Mouse (Mus musculus) frontal cortex, postnatal 14 days (tissue): ENCODE data around the gene Tmem41b.
"Not testable (repeated sequence)": the region's sequence is repeated elsewhere in the genome, so short reads cannot be mapped to it uniquely, and the experiment has no call there.

Experiments
- DNase-seq, 2 experiments: peaks; one replicate each; pipeline ENCODE4 v3.0.0; 2022; ENCODE audit warnings: low spot score in 2 of 2

Gene Tmem41b

DNA sequence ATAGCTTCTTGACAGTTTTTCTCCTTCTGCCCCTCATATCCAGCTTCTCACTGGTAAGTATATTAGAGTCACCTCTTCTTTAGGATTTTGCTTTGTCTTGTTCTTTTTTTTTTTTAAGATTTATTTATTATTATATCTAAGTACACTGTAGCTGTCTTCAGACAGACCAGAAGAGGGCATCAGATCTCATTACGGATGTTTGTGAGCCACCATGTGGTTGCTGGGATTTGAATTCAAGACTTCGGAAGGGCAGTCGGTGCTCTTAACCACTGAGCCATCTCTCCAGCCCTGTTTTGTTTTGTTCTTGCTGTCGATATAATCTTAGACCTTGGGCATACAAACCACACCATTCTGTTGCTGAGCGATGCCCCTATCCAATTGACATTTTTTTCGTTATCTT, at the start of gene Tmem41b:
Gene Tmem41b (minus strand): TSS at position 155 of the 400 bp plus-strand sequence.
- not testable (repeated sequence) for DNase-seq

GRCm38 (mm10) chr7:110030342-110030741, 43.6 kb upstream of the Tmem41b start:
- no peak for DNase-seq

DNA sequence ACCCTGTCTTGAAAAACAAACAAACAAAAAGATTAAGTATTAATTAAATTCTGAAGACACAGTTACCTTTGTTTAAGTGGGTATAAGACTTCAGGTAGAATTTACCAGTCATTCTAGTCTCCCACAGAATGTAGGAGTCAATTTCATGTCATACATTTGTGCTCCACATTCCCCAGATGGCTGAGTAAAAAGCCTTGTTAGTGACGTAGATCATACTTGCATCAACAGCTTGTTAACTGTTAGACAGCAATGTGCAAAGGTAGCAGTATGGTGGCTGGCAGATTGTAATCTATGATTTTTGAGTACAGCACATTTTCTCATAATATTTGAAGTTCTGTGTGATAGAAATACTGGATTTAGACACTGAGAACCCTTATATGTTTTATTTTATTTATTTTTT, 42.1 kb upstream of the Tmem41b start:
- DNase-seq: no peak

- DNase-seq: no peak
Observed at GRCm38 (mm10) chr7:110026594-110026993, 39.9 kb upstream of the Tmem41b start.

- DNase-seq: no peak
Observed at GRCm38 (mm10) chr7:110023553-110023952, 36.8 kb upstream of the Tmem41b start.

- peak; percentile 23 to 27 for DNase-seq
Observed at GRCm38 (mm10) chr7:110018631-110019482, 32.1 kb upstream of the Tmem41b start.

GRCm38 (mm10) chr7:110018117-110018630, 31.4 kb upstream of the Tmem41b start, which contains the start of gene Ipo7:
Gene Ipo7, plus strand, starts transcription at chr7:110018274.
- peak; percentile 85 to 88 for DNase-seq

GRCm38 (mm10) chr7:110014272-110014671, 27.5 kb upstream of the Tmem41b start:
- DNase-seq: no peak

GRCm38 (mm10) chr7:110011417-110011816, 24.7 kb upstream of the Tmem41b start:
- DNase-seq: no peak

DNA sequence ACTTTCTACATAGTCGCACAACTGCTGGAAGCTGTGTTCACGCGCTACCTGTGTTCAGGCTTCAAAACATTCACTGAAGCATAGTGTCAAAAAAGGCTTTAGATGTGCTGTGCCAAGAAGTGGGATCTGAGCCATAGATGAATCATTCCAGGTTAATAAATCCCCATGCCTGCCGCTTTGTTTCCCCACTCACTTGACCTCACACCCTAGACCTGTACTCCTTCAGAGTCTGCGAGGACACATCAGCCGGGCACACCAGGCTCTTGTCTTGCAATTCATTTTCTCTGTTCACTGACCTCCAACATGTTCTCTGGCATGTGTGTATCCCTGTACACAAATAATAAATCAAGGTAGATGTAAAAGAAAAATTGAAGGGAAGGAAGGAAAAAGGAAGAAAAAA, 22.4 kb upstream of the Tmem41b start:
- no peak for DNase-seq

DNA sequence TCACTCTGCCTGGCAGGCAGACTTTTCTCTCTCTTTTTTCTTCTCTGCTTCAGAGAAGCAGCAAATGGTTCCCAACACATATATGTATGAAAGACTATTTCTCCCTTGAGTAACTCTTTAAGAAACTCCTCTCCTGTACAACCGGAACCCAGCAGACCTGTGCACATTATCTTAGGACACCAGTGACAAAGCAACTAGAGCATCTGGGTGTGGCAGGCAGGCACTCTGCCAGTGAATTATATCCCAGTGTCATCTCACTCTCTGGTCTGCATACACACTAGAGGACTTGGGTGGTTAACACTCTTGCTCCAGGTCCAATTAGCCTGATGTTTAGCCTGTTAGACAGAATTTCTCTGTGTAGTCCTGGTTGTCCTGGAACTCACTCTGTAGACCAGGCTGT, 21.8 kb upstream of the Tmem41b start:
- DNase-seq: no peak

DNA sequence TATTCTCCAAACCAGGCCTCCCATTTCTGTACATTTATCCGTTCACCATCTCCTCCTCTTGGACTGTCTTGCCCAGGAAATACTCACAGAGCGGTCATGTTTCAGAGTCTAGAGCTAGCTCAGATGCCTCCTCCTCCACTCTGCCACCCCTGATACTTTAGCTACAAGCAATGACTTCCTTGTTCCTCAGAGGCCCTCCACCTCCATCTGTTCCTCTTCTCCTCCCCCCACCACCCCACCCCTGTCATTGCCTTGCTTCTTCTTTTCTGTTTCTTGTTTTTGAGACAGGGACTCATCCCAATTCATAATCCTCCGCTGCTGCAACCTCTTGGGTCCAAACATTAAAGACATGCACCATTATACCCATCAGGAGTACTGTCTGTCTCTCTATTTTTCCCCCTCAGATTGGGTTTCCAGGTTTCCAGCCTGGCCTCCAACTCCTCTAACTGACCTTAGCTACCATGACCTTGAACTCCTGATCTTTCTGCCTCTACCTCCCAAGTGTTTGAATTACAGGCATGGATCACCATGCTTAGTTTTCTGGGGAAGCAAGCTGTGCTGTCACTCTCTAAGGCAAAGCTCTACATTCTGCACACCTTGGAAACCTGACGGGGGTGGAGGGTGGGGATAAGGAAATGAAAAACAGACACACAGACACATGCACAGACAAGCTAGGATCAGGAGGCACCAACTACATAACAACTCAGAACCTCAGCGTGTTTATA, 19.9 kb upstream of the Tmem41b start:
- DNase-seq: no peak

- DNase-seq: no peak
Observed at GRCm38 (mm10) chr7:110005976-110006375, 19.2 kb upstream of the Tmem41b start.

GRCm38 (mm10) chr7:110002968-110003367, 16.2 kb upstream of the Tmem41b start:
- peak in 1 of 2 experiments; percentile 10 for DNase-seq

DNA sequence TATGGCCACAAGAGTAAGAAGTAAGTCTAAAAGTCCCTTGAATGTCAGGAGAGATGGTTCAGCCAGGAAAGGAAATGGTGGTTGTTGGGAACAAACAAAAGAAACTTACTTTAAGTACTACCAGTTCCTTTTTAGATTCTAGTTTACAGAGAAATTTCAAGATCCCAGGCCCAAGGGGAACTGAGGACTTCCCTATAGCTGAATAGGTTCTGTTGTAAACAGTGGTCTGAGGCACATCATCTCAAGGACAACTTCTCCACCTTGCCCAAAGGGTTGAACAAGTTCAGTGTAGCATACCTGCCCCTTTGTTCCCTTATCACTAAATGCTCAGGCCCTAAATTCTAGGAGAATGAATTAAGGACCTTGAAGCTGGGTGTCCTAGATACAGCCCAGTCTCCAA, 15.4 kb upstream of the Tmem41b start:
- no peak for DNase-seq

DNA sequence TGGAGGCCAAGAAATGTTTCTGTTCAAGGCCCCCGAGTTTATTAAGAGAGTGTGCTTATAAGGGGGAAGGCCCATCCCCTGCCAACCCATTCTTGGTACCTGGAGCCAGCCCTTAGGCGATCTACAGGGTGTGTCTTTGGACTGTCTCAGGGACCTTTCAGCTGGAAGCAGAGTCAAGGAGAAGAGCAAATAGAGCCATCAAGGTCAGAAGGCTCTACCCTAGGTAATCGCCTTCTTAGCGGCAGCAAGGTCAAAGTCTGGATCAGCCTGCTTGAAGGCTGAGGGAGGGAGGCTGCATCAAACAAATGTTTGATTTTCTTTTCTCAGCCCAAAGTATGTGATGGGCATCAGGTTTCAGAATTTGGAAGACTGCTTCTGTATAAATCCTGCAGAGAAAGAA, 11.7 kb upstream of the Tmem41b start:
- no peak for DNase-seq

DNA sequence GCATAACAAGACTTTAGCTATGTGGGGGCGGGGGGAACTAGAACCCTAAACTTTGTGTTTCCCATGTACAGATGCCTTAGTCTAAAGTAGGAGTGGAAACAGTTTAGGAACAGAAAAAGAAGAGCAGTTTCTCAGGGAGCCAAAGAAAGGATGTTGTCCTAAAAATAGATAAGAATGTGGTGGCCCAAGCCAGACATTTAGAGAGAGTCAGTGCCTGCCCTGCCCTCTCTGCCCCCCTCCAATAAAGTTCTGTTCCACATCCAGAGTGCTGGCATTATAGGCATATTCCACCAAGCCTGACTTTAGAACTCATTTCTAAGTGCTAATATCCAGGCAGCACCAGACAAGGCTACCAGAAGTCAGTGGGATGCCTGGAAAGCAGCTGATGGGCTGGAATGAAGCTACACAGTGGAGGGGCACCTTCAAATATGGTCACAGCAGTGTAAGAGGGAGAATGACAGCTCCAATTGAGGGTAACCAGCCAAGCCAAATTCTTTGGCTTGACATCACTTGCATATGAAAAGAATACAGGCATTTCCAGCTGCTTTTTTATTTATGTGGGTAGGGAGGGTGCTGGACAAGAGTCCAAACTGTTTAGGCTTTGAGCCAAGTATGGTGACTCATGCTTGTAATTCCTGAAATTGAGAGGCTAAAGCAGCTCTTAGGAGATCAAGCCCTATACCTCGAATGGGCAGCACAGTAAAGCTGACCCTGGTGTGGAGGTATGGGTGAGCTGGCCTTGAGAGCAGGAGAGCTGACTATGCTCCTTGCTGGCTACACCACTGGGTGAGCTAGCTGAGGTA, 6.6 kb upstream of the Tmem41b start:
- no peak for DNase-seq

DNA sequence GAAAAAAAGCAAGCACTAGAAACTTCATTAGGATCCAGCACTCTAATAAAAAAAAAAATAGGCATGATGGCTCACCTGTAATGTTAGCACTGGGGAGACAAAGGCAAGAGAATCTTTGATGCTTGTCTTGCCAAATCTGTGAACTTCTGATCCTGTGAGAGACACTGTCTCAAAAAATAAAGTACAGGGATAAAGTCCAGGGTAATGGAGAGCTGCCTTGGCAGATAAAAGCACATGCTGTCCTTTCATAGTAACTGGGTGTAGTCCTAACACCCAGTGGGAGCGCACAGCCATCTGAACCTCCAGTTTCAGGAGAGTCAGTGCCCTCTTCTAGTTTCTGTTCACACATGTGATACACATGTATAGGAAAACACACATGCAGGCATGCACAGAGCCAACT, 4.6 kb upstream of the Tmem41b start:
- DNase-seq: no peak

GRCm38 (mm10) chr7:109986133-109986669, 528 bp downstream of the Tmem41b start:
- DNase-seq: peak; percentile 99

- peak in 1 of 2 experiments; percentile 32 for DNase-seq
Observed at GRCm38 (mm10) chr7:109985661-109986132, 1.0 kb downstream of the Tmem41b start.

DNA sequence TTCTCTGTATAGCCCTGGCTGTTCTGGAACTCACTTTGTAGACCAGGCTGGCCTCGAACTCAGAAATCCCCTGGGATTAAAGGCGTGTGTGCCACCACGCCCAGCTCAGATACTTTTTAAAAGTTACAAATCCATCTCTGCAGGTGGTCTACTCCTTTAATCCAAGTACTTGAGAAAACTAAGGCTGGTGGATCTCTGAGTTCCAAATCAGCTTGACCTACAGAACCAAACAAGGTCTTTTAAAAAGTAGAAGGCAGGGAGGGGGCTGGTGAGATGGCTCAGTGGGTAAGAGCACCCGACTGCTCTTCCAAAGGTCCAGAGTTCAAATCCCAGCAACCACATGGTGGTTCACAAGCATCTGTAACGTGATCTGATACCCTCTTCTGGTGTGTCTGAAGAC, 2.1 kb downstream of the Tmem41b start:
- not testable (repeated sequence) for DNase-seq
